Mouse (Mus musculus) erythroid progenitor cell, adult 5-6 weeks (primary cell): ENCODE data around the gene G6pc2. TPM values are rescaled to one million over a fixed set of nuclear protein-coding genes. Genes with fewer than 3 reads are reported as not detected.

Experiments used
- ATAC-seq: replicated peaks from 2 replicates; pipeline ENCODE4 v1.8.0; 2016; ENCODE audit warnings: moderate number of reproducible peaks, mild to moderate bottlenecking, moderate TSS enrichment, inconsistent platforms; ENCODE audit not compliant: poor library complexity, low FRiP score, severe bottlenecking
- total RNA-seq, 2 experiments: library from RNA; stranded (forward) in 1 of 2; stranded (reverse) in 1 of 2; fragments of 150-400 nt in 1 of 2; fragments of 186-747, 209-891 nt in 1 of 2; gene quantifications; 2 replicates each; pipeline versions ENCODE4 v1.2.3 to v1.2.4; 2015 to 2017; ENCODE audit warnings: low replicate concordance in 2 of 2

The G6pc2 gene
- total RNA-seq, 2 experiments from 2014 or later: not detected

GRCm38 (mm10) chr2:69234976-69235678 is 24.3 kb downstream of the G6pc2 start:
- no peak for ATAC-seq

- no peak for ATAC-seq
These were observed 28.4 kb downstream of the G6pc2 start for GRCm38 (mm10) chr2:69239315-69239714.

GRCm38 (mm10) chr2:69244924-69245323 is 34.1 kb downstream of the G6pc2 start:
- ATAC-seq: no peak

GRCm38 (mm10) chr2:69247081-69247480 is 36.2 kb downstream of the G6pc2 start:
- no peak for ATAC-seq

GRCm38 (mm10) chr2:69248221-69248755 is 37.4 kb downstream of the G6pc2 start:
- ATAC-seq: no peak

- no peak for ATAC-seq
These were observed 53.3 kb downstream of the G6pc2 start for GRCm38 (mm10) chr2:69264069-69264618.

GRCm38 (mm10) chr2:69275875-69276274 is 65.0 kb downstream of the G6pc2 start:
- ATAC-seq: no peak

Other genes with a start within 250 kb of the G6pc2 start
- 0.72 TPM in 1 of 2 replicates, not detected in the other for gene Nostrin, start 75.3 kb upstream of the G6pc2 start, total RNA-seq (2015; ENCODE audit: low replicate concordance)
- gene Nostrin, start 75.3 kb upstream of the G6pc2 start, total RNA-seq (2017; ENCODE audit: low replicate concordance): not detected in 2 replicates
- 281 and 359 TPM in 2 replicates for gene Spc25, start 4.9 kb upstream of the G6pc2 start, total RNA-seq (2015; ENCODE audit: low replicate concordance)
- 425 and 429 TPM in 2 replicates for gene Spc25, start 4.9 kb upstream of the G6pc2 start, total RNA-seq (2017; ENCODE audit: low replicate concordance)
- not detected in 2 replicates for gene Abcb11, start 131.5 kb downstream of the G6pc2 start, total RNA-seq (2015; ENCODE audit: low replicate concordance)
- not detected in 2 replicates for gene Abcb11, start 131.5 kb downstream of the G6pc2 start, total RNA-seq (2017; ENCODE audit: low replicate concordance)
- gene Dhrs9, start 169.4 kb downstream of the G6pc2 start, total RNA-seq (2015; ENCODE audit: low replicate concordance): 1.4 and 7.5 TPM in 2 replicates
- 1.9 and 2.0 TPM in 2 replicates for gene Dhrs9, start 169.4 kb downstream of the G6pc2 start, total RNA-seq (2017; ENCODE audit: low replicate concordance)